Mouse (Mus musculus) hindbrain, embryonic 14.5 days (tissue): Measurements from ENCODE around the gene Syt14. TPM values are rescaled to one million over a fixed set of nuclear protein-coding genes. Genes with fewer than 3 reads are reported as not detected.

Experiments used
- ATAC-seq: fragments of 200-750 bp; cut with Nextera tagmentation; 2 replicates; pipeline ENCODE4 v1.8.0; 2017; ENCODE audit warnings: moderate number of reproducible peaks, mild to moderate bottlenecking, moderate TSS enrichment, moderate library complexity; ENCODE audit not compliant: low FRiP score
- DNase-seq: peaks from one replicate; pipeline ENCODE4 v3.0.0-alpha.2; 2015; ENCODE audit warnings: low spot score
- H3K27ac ChIP-seq: fragments of 300-500 bp; sonication (generic); 2 replicates; pipeline ENCODE4 v1.5.1; 2014; ENCODE audit warnings: mild to moderate bottlenecking, moderate library complexity
- H3K27me3 ChIP-seq: fragments of 300-500 bp; sonication (generic); 2 replicates; pipeline ENCODE4 v1.6.1; 2014; ENCODE audit warnings: mild to moderate bottlenecking, low read length, mixed read lengths; ENCODE audit not compliant: control insufficient read depth, insufficient read depth
- H3K36me3 ChIP-seq: fragments of 300-500 bp; sonication (generic); replicated peaks from 2 replicates; pipeline ENCODE4 v1.6.1; 2014; ENCODE audit not compliant: control insufficient read depth, insufficient read depth
- H3K4me1 ChIP-seq: fragments of 300-500 bp; sonication (generic); replicated peaks from 2 replicates; pipeline ENCODE4 v1.6.1; 2014; ENCODE audit warnings: antibody characterized with exemption, low read length, mixed read lengths; ENCODE audit not compliant: control insufficient read depth, insufficient read depth
- H3K4me2 ChIP-seq: fragments of 300-500 bp; sonication (generic); replicated peaks from 2 replicates; pipeline ENCODE4 v1.6.1; 2014; ENCODE audit warnings: mild to moderate bottlenecking, moderate library complexity
- H3K4me3 ChIP-seq: fragments of 300-500 bp; sonication (generic); replicated peaks from 2 replicates; pipeline ENCODE4 v1.5.1; 2014; ENCODE audit warnings: mild to moderate bottlenecking, low read length
- H3K9ac ChIP-seq: fragments of 300-500 bp; sonication (generic); 2 replicates; pipeline ENCODE4 v1.6.1; 2014
- H3K9me3 ChIP-seq: fragments of 300-500 bp; sonication (generic); 2 replicates; pipeline ENCODE4 v1.6.1; 2016; ENCODE audit warnings: low read length; ENCODE audit not compliant: control insufficient read depth
- WGBS: fragments of 180-500 bp; shearing (Covaris S2); extraction: QIAGEN DNeasy Blood & Tissue Kit; methylation state at CpG from one replicate; pipeline ENCODE4 v1.1.7; 2014; 5-methylcytosine and 5-hydroxymethylcytosine counted together
- polyA plus RNA-seq: library from polyadenylated mRNA; unstranded; fragments of >200 nt; fragmentation: Nextera tagmentation; extraction: Ambion mirVana; gene quantifications from 2 replicates; pipeline ENCODE4 v1.2.1, GENCODE M21; 2014

Gene Syt14
- polyA plus RNA-seq, 1 experiment from 2014 or later = 9.1 TPM

GRCm38 (mm10) chr1:192897218-192897617 lies 138.4 kb downstream of the Syt14 start:
- no peaks in the 10 kb centered on the region for H3K27me3 ChIP-seq
- H3K4me1 ChIP-seq = no peaks in the 10 kb centered on the region
- 73% methylated on average over 10 of the region's 10 CpGs for WGBS
- H3K36me3 ChIP-seq = peaks cover 21% of the 10 kb centered on the region
- no peak overlapping the region for H3K27ac ChIP-seq
- no peak for ATAC-seq
- H3K4me2 ChIP-seq = no peak overlapping the region
- H3K9me3 ChIP-seq = no peaks in the 10 kb centered on the region
- H3K9ac ChIP-seq = no peak overlapping the region
- no peak overlapping the region for H3K4me3 ChIP-seq
- no peak for DNase-seq

GRCm38 (mm10) chr1:192896076-192896475 lies 139.5 kb downstream of the Syt14 start:
- 93% methylated on average over 3 of the region's 3 CpGs for WGBS
- ATAC-seq (no peak), DNase-seq (no peak)
- no peaks in the 10 kb centered on the region for H3K27me3 ChIP-seq
- H3K9me3 ChIP-seq = no peaks in the 10 kb centered on the region
- H3K4me2 ChIP-seq = no peak overlapping the region
- H3K27ac ChIP-seq = no peak overlapping the region
- H3K4me3 ChIP-seq = no peak overlapping the region
- no peaks in the 10 kb centered on the region for H3K4me1 ChIP-seq
- no peak overlapping the region for H3K9ac ChIP-seq
- peaks cover 21% of the 10 kb centered on the region for H3K36me3 ChIP-seq

DNA sequence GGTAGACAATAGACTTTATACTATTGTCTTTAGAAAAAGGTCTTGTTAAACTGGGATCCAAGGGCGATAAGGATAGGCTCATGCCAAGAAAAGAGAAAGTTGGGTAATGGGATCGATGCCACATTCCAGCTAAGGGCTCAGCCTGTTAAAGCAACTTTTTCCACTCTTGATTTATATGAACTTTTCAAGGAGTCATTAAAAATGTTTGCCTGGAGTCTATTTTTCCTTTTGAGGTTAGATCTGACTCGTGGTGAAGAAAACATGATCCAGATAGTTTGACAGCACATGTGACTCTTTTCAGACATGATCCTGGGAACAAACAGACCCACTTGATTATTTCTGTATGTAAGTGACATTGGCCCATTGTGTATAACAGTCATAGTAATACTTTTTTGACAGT lies 144.9 kb downstream of the Syt14 start:
- Histone ChIP-seq H3K36me3 (no peaks in the 10 kb centered on the region; the same call in 1 of the 2 replicates), H3K9me3 (no peaks in the 10 kb centered on the region), H3K4me3 (no peak overlapping the region), H3K4me2 (no peak overlapping the region), H3K27ac (no peak overlapping the region), H3K9ac (no peak overlapping the region), H3K4me1 (no peaks in the 10 kb centered on the region), H3K27me3 (no peaks in the 10 kb centered on the region)
- 86% methylated on average over 3 of the region's 3 CpGs for WGBS
- DNase-seq (no peak), ATAC-seq (no peak)

DNA sequence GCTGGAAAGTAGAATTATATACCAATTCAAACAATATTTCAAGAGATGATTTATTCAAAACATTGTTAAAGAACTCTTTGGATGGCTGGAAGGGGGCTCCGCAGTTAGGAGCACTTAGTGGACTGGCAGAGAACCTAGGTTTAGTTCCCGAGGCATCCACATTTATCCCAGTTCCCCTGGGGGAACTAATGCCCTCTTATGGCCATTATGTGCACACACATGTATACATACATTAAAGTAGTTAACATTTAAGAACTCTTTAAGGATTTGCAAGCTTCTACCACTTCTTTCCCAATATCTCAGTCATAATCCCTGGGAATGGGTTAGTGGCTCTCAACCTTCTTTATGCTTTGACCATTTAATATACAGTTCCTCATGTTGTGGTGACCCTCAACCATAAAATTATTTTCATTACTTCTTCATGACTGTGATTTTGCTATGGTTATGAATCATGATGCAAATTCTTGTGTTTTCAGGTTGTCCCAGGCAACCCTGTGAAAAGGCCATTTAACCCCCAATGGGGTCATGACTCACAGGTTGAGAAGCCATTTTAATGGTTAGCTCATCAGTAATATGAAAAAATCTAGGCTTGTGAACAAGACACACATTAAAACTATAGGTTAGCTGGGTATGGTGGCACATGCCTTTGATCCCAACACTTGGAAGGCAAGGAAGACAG lies 152.8 kb downstream of the Syt14 start:
- no peaks in the 10 kb centered on the region for H3K4me1 ChIP-seq
- no peak for DNase-seq
- H3K4me3 ChIP-seq = no peak overlapping the region
- H3K9ac ChIP-seq = no peak overlapping the region
- WGBS = 70% methylated on average over 2 of the region's 2 CpGs
- H3K27ac ChIP-seq = no peak overlapping the region
- H3K9me3 ChIP-seq = no peaks in the 10 kb centered on the region
- ATAC-seq = no peak
- H3K36me3 ChIP-seq = no peaks in the 10 kb centered on the region
- no peaks in the 10 kb centered on the region for H3K27me3 ChIP-seq
- H3K4me2 ChIP-seq = no peak overlapping the region

- Histone ChIP-seq H3K9ac (no peak overlapping the region), H3K27ac (no peak overlapping the region), H3K27me3 (no peaks in the 10 kb centered on the region), H3K4me1 (no peaks in the 10 kb centered on the region), H3K36me3 (no peaks in the 10 kb centered on the region), H3K4me2 (no peak overlapping the region), H3K4me3 (no peak overlapping the region), H3K9me3 (no peaks in the 10 kb centered on the region)
- 85% methylated on average over 4 of the region's 4 CpGs for WGBS
- ATAC-seq (no peak), DNase-seq (no peak)
Observed at GRCm38 (mm10) chr1:192880130-192880529, 155.4 kb downstream of the Syt14 start.

DNA sequence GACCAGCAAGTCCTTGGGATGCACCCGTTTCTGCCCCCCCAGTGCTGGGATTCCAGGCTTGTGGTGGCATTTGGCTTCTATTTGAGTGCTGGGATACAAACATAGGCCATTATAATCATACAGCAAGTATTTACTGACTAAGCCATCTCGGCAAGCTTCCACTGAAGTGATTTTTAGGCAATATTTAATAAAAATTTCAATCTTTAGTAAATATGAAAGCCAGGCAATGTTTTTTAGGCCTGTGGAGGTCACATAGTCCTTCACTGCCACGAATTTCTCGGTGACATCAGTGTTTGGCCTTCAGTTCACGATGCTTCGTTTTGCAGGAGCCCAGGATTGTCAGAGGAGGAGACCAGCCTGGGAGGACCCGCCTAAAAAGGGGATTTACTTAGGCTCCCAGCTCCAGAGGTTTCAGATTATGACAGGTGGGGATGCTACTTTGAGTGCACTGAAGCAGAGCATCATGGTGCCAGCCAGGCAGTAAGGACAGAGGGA lies 156.4 kb downstream of the Syt14 start:
- no peak overlapping the region for H3K4me3 ChIP-seq
- WGBS = 90% methylated on average over 7 of the region's 7 CpGs
- no peaks in the 10 kb centered on the region for H3K4me1 ChIP-seq
- no peak overlapping the region for H3K27ac ChIP-seq
- H3K27me3 ChIP-seq = no peaks in the 10 kb centered on the region
- H3K9ac ChIP-seq = no peak overlapping the region
- no peak for ATAC-seq
- no peak overlapping the region for H3K4me2 ChIP-seq
- no peak for DNase-seq
- no peaks in the 10 kb centered on the region for H3K9me3 ChIP-seq
- no peaks in the 10 kb centered on the region for H3K36me3 ChIP-seq

GRCm38 (mm10) chr1:192872841-192873240 lies 162.7 kb downstream of the Syt14 start:
- 70% methylated on average over 5 of the region's 5 CpGs for WGBS
- Histone ChIP-seq H3K36me3 (no peaks in the 10 kb centered on the region), H3K27ac (no peak overlapping the region), H3K4me2 (no peak overlapping the region), H3K9ac (no peak overlapping the region), H3K9me3 (no peaks in the 10 kb centered on the region), H3K4me3 (no peak overlapping the region), H3K27me3 (no peaks in the 10 kb centered on the region), H3K4me1 (no peaks in the 10 kb centered on the region)
- no peak for ATAC-seq
- DNase-seq = no peak

DNA sequence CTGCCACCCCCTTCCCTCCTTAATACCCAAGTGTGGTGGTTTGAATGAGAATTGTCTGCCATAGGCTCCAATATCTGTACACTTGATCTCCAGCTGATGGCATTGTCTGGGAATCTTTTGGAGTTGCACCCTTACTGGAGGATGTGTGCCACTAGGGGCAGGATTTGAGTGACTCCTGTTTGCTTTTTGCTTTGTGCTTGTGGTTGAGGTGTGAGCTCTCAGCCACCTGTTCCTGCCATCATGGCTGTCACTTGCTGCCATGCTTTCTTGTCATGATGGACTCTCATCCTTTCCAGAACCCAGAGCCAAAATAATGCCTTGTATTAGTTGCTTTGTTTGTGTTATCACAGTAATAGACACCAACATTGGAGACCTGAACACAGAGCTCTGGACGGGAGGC lies 165.8 kb downstream of the Syt14 start:
- no peak for ATAC-seq

DNA sequence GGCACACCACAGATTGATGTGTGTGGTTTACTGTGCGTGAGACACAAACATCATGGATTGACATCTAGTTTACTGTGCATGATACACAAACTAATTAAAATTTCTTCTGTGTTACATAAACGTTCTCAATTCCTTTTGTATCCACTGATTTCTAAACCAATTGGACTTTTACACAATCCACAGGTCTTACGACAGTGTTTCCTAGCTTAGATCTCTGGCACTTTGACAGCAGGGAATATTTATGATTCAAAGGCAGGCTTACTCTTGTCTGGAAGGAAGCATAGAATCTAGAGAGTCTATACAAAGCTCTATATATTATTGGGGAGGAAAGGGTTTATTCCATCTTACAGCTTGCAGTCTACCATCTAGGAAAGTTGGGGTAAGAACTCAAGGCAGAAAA lies 171.1 kb downstream of the Syt14 start:
- Histone ChIP-seq H3K36me3 (no peaks in the 10 kb centered on the region), H3K4me1 (0 out of 2 replicates have a peak, but pooled peaks cover 4% of the 10 kb centered on the region), H3K4me3 (no peak overlapping the region), H3K27me3 (no peaks in the 10 kb centered on the region; the same call in 1 of the 2 replicates), H3K9ac (no peak overlapping the region), H3K4me2 (no peak overlapping the region), H3K27ac (no peak overlapping the region), H3K9me3 (no peaks in the 10 kb centered on the region)
- ATAC-seq (no peak), DNase-seq (no peak)
- WGBS = 83% methylated on average over 3 of the region's 3 CpGs

More for the DNA sequence above, 165.8 kb downstream of the Syt14 start:
- H3K9me3 ChIP-seq = no peaks in the 10 kb centered on the region
- DNase-seq = no peak
- no peak overlapping the region for H3K4me3 ChIP-seq
- H3K9ac ChIP-seq = no peak overlapping the region
- H3K27ac ChIP-seq = no peak overlapping the region
- H3K36me3 ChIP-seq = no peaks in the 10 kb centered on the region
- H3K27me3 ChIP-seq = no peaks in the 10 kb centered on the region
- H3K4me2 ChIP-seq = no peak overlapping the region
- 93% methylated on average over 1 of the region's 1 CpGs for WGBS
- H3K4me1 ChIP-seq = no peaks in the 10 kb centered on the region
